Mouse (Mus musculus): ENCODE measurements around the gene Slc44a1. TPM values are rescaled to one million over a fixed set of nuclear protein-coding genes. Genes with fewer than 3 reads are reported as not detected.

Gene Slc44a1
- polyA plus RNA-seq, 2 experiments, result 26.6 to 56.4 TPM

GRCm38 (mm10) chr4:53399428-53399827, 40.8 kb upstream of the Slc44a1 start:
- 71% methylated on average over 1 of the region's 1 CpGs for WGBS

DNA sequence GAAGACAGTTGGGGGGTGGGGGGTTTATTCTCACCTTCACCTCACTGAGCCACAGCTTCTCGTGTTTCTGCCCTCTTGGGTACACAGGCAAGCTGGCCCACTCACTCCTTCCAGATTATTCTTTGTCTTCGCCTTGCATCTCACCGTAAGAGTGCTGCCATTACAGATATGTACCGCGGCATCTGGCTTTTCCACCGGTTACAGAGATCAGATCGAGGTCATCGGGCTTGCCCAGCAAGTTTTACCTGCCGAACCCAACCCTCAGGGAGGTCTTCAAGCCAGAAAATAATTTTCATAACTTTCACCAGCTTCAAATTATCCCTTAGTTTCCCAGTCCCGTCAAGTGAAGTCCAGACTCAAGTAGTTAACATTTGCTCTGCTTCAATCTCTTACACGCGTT, 36.8 kb upstream of the Slc44a1 start:
- no peak overlapping the region for H3K9ac ChIP-seq (ENCODE audit: low read depth, low read length, severe bottlenecking)
- H3K27ac ChIP-seq (replicated peaks; ENCODE audit: low read depth, low read length), result no peak overlapping the region
- H3K27me3 ChIP-seq (ENCODE audit: control insufficient read depth, insufficient read depth, low read length), result no peaks in the 10 kb centered on the region
- ATAC-seq (ENCODE audit: low FRiP score, low read depth) (no peak), DNase-seq (ENCODE audit: low spot score) (no peak)
- no peak overlapping the region for H3K4me3 ChIP-seq (replicated peaks; ENCODE audit: low read length)
- no peak for TF ChIP-seq POLR2A (IDR thresholded peaks at IDR 0.05; ENCODE audit: borderline replicate concordance, extremely low read depth, insufficient read depth, insufficient read length)
- no peaks in the 10 kb centered on the region for H3K4me1 ChIP-seq (ENCODE audit: control insufficient read depth, insufficient read depth, low read length)
- H3K4me2 ChIP-seq (replicated peaks; ENCODE audit: low read depth, low read length, severe bottlenecking), result no peak overlapping the region
- WGBS, result 87% methylated on average over 12 of the region's 12 CpGs
- H3K9me3 ChIP-seq (ENCODE audit: control insufficient read depth, low read length), result no peaks in the 10 kb centered on the region
- no peaks in the 10 kb centered on the region for H3K36me3 ChIP-seq (ENCODE audit: control insufficient read depth, insufficient read depth, low read length)

More at GRCm38 (mm10) chr4:53399428-53399827, 40.8 kb upstream of the Slc44a1 start:
- H3K27ac ChIP-seq (replicated peaks; ENCODE audit: low read depth, low read length), result no peak overlapping the region
- no peak overlapping the region for H3K4me2 ChIP-seq (replicated peaks; ENCODE audit: low read depth, low read length, severe bottlenecking)
- H3K9ac ChIP-seq (ENCODE audit: low read depth, low read length, severe bottlenecking), result no peak overlapping the region
- no peaks in the 10 kb centered on the region for H3K36me3 ChIP-seq (ENCODE audit: control insufficient read depth, insufficient read depth, low read length)
- H3K27me3 ChIP-seq (ENCODE audit: control insufficient read depth, insufficient read depth, low read length), result no peaks in the 10 kb centered on the region
- ATAC-seq (ENCODE audit: low FRiP score, low read depth) (no peak), DNase-seq (ENCODE audit: low spot score) (no peak)
- no peak for TF ChIP-seq POLR2A (IDR thresholded peaks at IDR 0.05; ENCODE audit: borderline replicate concordance, extremely low read depth, insufficient read depth, insufficient read length)
- peaks cover 11% of the 10 kb centered on the region for H3K4me1 ChIP-seq (ENCODE audit: control insufficient read depth, insufficient read depth, low read length)
- no peak overlapping the region for H3K4me3 ChIP-seq (replicated peaks; ENCODE audit: low read length)
- no peaks in the 10 kb centered on the region for H3K9me3 ChIP-seq (ENCODE audit: control insufficient read depth, low read length)

DNA sequence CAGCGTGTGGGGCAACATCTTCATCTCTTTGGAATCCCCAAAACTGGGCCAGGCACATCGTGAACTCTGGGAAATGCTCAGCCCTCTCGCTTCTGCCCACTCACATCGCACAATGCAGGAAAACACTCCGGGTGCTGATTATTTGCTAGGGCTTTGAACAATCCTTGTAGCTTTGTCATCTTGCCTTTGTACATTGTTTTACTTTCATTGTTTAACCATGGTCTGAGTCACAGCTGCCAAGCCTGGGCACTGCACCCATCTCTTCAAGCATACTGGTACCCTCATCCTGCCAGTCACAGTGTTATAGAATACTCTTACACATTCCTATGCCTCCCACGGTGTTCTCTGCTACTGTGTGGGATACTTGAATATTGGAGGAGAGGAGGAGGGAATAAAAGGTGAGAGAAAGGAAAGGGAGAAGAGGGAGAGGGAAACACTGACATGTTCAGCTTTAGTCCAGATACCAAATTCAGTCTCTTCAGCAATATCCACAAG, 35.7 kb upstream of the Slc44a1 start:
- 93% methylated on average over 6 of the region's 6 CpGs for WGBS
- no peak for TF ChIP-seq POLR2A (IDR thresholded peaks at IDR 0.05; ENCODE audit: borderline replicate concordance, extremely low read depth, insufficient read depth, insufficient read length)

DNA sequence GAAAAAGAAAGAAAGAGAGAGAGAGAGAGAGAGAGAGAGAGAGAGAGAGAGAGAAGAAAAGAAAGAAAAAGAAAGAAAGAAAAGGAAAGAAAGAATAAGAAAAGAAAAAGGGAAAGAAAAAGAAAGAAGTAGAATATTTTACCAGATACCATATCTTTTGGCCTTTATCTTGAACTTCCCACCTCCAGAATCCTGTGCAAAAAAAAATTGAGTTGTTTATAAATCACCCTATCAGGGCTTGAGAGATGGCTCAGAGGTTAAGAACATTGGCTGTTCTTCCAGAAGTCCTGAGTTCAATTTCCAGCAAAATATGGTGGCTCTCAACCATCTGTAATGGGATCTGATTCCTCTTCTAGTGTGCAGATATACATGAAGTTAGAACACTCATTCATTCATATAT, 33.3 kb upstream of the Slc44a1 start:
- H3K4me3 ChIP-seq (replicated peaks; ENCODE audit: low read length), result no peak overlapping the region
- no peaks in the 10 kb centered on the region for H3K27me3 ChIP-seq (ENCODE audit: control insufficient read depth, insufficient read depth, low read length)
- no peak overlapping the region for H3K9ac ChIP-seq (ENCODE audit: low read depth, low read length, severe bottlenecking)
- H3K9me3 ChIP-seq (ENCODE audit: control insufficient read depth, low read length), result no peaks in the 10 kb centered on the region
- ATAC-seq (ENCODE audit: low FRiP score, low read depth) (no peak), DNase-seq (ENCODE audit: low spot score) (no peak)
- TF ChIP-seq POLR2A (IDR thresholded peaks at IDR 0.05; ENCODE audit: borderline replicate concordance, extremely low read depth, insufficient read depth, insufficient read length), result no peak
- H3K4me1 ChIP-seq (ENCODE audit: control insufficient read depth, insufficient read depth, low read length), result no peaks in the 10 kb centered on the region
- no peak overlapping the region for H3K27ac ChIP-seq (replicated peaks; ENCODE audit: low read depth, low read length)
- no peak overlapping the region for H3K4me2 ChIP-seq (replicated peaks; ENCODE audit: low read depth, low read length, severe bottlenecking)
- H3K36me3 ChIP-seq (ENCODE audit: control insufficient read depth, insufficient read depth, low read length), result no peaks in the 10 kb centered on the region

More for the DNA sequence above, 35.7 kb upstream of the Slc44a1 start:
- Histone ChIP-seq H3K36me3 (ENCODE audit: control insufficient read depth, insufficient read depth, low read length) (no peaks in the 10 kb centered on the region), H3K9me3 (ENCODE audit: control insufficient read depth, low read length) (no peaks in the 10 kb centered on the region), H3K27ac (replicated peaks; ENCODE audit: low read depth, low read length) (no peak overlapping the region), H3K9ac (ENCODE audit: low read depth, low read length, severe bottlenecking) (no peak overlapping the region), H3K4me1 (ENCODE audit: control insufficient read depth, insufficient read depth, low read length) (no peaks in the 10 kb centered on the region), H3K4me3 (replicated peaks; ENCODE audit: low read length) (no peak overlapping the region), H3K27me3 (ENCODE audit: control insufficient read depth, insufficient read depth, low read length) (no peaks in the 10 kb centered on the region), H3K4me2 (replicated peaks; ENCODE audit: low read depth, low read length, severe bottlenecking) (no peak overlapping the region)
- DNase-seq (ENCODE audit: low spot score), result no peak
- ATAC-seq (ENCODE audit: low FRiP score, low read depth), result no peak

DNA sequence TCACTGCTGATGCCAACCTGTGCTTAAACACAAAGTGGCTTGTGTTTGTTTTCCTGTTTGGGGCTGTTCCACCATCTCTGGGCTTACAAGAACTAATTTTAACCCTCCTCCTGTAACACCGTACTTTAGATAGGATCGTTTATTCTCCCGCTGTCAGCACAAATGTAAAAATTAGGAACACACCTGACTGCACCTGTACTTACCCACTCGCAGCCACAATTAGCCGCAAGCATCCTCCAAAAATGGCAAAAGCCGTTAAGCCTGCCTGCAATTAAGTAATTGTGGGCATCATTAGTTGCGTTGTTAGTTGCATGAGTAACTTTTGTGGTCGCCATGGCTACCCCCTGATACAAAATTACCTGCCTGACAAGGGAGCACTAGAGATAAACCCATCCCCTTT, 31.4 kb upstream of the Slc44a1 start:
- Histone ChIP-seq H3K36me3 (ENCODE audit: control insufficient read depth, insufficient read depth, low read length) (no peaks in the 10 kb centered on the region), H3K27ac (replicated peaks; ENCODE audit: low read depth, low read length) (no peak overlapping the region), H3K4me2 (replicated peaks; ENCODE audit: low read depth, low read length, severe bottlenecking) (no peak overlapping the region), H3K4me3 (replicated peaks; ENCODE audit: low read length) (no peak overlapping the region), H3K9me3 (ENCODE audit: control insufficient read depth, low read length) (no peaks in the 10 kb centered on the region), H3K9ac (ENCODE audit: low read depth, low read length, severe bottlenecking) (no peak overlapping the region), H3K4me1 (ENCODE audit: control insufficient read depth, insufficient read depth, low read length) (0 out of 2 replicates have a peak, but pooled peaks cover 2% of the 10 kb centered on the region), H3K27me3 (ENCODE audit: control insufficient read depth, insufficient read depth, low read length) (no peaks in the 10 kb centered on the region)
- no peak for TF ChIP-seq POLR2A (IDR thresholded peaks at IDR 0.05; ENCODE audit: borderline replicate concordance, extremely low read depth, insufficient read depth, insufficient read length)
- DNase-seq (ENCODE audit: low spot score), result no peak
- WGBS, result 49% methylated on average over 8 of the region's 8 CpGs
- no peak for ATAC-seq (ENCODE audit: low FRiP score, low read depth)

All from limb, embryonic 14.5 days (tissue).